Mouse (Mus musculus) hindbrain, embryonic 13.5 days (tissue): Measurements from ENCODE around the gene Sema3f. TPM values are rescaled to one million over a fixed set of nuclear protein-coding genes. Genes with fewer than 3 reads are reported as not detected.

Experiments used
- ATAC-seq: fragments of 200-750 bp; cut with Nextera tagmentation; 2 replicates; pipeline ENCODE4 v1.8.0; 2017; ENCODE audit warnings: moderate TSS enrichment; ENCODE audit not compliant: low FRiP score
- H3K27ac ChIP-seq: fragments of 300-500 bp; sonication (generic); 2 replicates; pipeline ENCODE4 v1.5.1; 2015; ENCODE audit warnings: inconsistent platforms, mild to moderate bottlenecking, moderate library complexity
- H3K27me3 ChIP-seq: fragments of 300-500 bp; sonication (generic); 2 replicates; pipeline ENCODE4 v1.6.1; 2015; ENCODE audit warnings: mild to moderate bottlenecking, inconsistent platforms
- H3K36me3 ChIP-seq: fragments of 300-500 bp; sonication (generic); 2 replicates; pipeline ENCODE4 v1.6.1; 2015; ENCODE audit warnings: mild to moderate bottlenecking, inconsistent platforms
- H3K4me1 ChIP-seq: fragments of 300-500 bp; sonication (generic); replicated peaks from 2 replicates; pipeline ENCODE4 v1.6.1; 2015; ENCODE audit warnings: inconsistent platforms
- H3K4me2 ChIP-seq: fragments of 300-500 bp; sonication (generic); 2 replicates; pipeline ENCODE4 v1.6.1; 2015; ENCODE audit warnings: inconsistent platforms, mild to moderate bottlenecking, moderate library complexity
- H3K4me3 ChIP-seq: fragments of 300-500 bp; sonication (generic); 2 replicates; pipeline ENCODE4 v1.5.1; 2015; ENCODE audit warnings: mild to moderate bottlenecking, inconsistent platforms
- H3K9ac ChIP-seq: fragments of 300-500 bp; sonication (generic); 2 replicates; pipeline ENCODE4 v1.6.1; 2015; ENCODE audit warnings: mild to moderate bottlenecking, inconsistent platforms
- H3K9me3 ChIP-seq: fragments of 300-500 bp; sonication (generic); 2 replicates; pipeline ENCODE4 v1.6.1; 2016; ENCODE audit warnings: inconsistent platforms
- WGBS: fragments of 180-500 bp; shearing (Covaris S2); methylation state at CpG from one replicate; pipeline ENCODE4 v1.1.7; 2015; 5-methylcytosine and 5-hydroxymethylcytosine counted together
- polyA plus RNA-seq: library from polyadenylated mRNA; unstranded; fragments of >200 nt; fragmentation: Nextera tagmentation; extraction: Ambion mirVana; gene quantifications from 2 replicates; pipeline ENCODE4 v1.2.1, GENCODE M21; 2015

The Sema3f gene
- polyA plus RNA-seq, 1 experiment from 2014 or later: 17.0 TPM

DNA sequence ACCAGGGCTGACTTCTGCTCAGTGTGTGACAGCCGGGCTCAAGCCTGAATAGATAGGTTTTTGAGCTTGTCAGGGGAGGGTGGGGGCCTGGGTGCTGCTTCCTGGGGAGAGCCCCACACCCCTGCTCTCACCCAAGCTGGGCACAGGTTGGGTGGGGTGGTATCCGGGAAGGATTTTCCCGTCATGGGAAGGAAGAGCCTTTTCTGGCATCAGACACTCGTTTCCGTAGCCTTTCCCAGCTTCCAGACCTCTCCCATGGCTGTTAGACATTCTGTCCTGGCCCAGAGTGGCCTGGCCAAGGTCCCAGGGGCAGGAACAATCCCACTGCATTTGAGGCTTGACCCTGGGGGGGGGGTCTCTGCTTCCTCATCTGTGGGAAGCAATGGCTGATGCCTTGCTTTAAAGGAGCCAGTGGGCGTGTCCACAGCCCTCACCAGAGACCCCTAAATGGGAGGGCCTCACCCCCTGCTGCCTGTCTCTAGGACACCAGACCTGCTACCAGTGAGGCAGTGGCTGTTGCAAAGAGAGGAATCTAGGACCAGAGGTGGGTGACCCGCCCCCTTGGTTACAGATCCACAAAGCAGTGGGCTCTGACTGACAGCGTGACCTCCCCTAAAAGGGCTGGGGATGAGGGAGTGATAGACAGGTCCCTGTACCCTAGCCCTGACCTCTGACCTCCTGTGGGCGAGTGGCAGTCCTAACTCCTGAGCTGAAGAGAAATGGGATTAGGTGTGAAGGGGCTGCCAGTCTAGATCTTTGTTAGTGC is 13.2 kb downstream of the Sema3f start:
- H3K27ac ChIP-seq: no peak overlapping the region; the same call in 1 of the 2 replicates
- ATAC-seq: no peak

GRCm38 (mm10) chr9:107696106-107696479 is 14.2 kb downstream of the Sema3f start:
- Histone ChIP-seq H3K27ac (no peak overlapping the region), H3K9me3 (no peaks in the 10 kb centered on the region), H3K4me2 (no peak overlapping the region), H3K4me1 (peaks cover 76% of the 10 kb centered on the region), H3K27me3 (0 out of 2 replicates have a peak, but pooled peaks cover 6% of the 10 kb centered on the region), H3K36me3 (peaks cover 20% of the 10 kb centered on the region), H3K9ac (peak overlapping the region; percentile 19; the same call in 1 of the 2 replicates), H3K4me3 (no peak overlapping the region)
- ATAC-seq: no peak
- 41% methylated on average over 6 of the region's 6 CpGs for WGBS

More for the DNA sequence above, 13.2 kb downstream of the Sema3f start:
- H3K36me3 ChIP-seq: peaks cover 11% of the 10 kb centered on the region
- H3K4me2 ChIP-seq: no peak overlapping the region
- peak overlapping the region; percentile 46; the same call in 1 of the 2 replicates for H3K9ac ChIP-seq
- WGBS: 23% methylated on average over 9 of the region's 9 CpGs
- H3K9me3 ChIP-seq: no peaks in the 10 kb centered on the region
- peaks cover 84% of the 10 kb centered on the region for H3K4me1 ChIP-seq
- 0 out of 2 replicates have a peak, but pooled peaks cover 2% of the 10 kb centered on the region for H3K27me3 ChIP-seq
- H3K4me3 ChIP-seq: no peak overlapping the region

DNA sequence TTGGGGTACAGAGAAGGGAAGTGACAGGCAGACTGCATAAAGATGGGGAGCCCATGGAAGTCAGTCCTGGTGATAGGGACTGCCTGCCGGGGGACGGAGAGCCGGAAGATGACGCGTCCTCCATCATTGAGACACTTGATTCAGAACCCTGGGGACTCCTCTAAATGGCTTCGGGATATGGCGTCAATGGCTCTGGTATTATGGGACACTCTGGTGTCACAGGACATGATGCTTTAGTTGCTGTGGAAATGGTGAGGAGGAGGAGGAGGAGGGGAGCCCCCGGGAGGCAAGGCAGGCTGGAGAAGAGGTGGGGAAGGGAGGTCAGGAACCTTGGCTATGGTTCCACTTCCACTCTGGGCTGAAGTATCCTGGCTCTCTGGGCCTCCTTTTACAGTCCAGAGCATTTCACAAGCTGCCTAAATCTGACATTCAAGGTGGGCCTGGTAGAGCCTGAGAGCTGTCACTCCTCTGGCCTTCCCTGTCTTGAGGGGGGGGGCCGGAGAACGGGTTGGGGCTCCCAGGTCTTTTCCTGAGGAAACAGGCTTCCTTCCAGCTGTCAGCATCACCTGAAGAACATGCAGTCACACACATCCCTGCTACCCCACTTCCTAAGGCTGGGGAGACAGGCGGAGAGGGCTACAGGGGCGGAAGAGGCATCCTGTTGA is 14.7 kb downstream of the Sema3f start:
- H3K27me3 ChIP-seq: 0 out of 2 replicates have a peak, but pooled peaks cover 6% of the 10 kb centered on the region
- 72% methylated on average over 12 of the region's 12 CpGs for WGBS
- H3K4me2 ChIP-seq: no peak overlapping the region
- H3K4me3 ChIP-seq: no peak overlapping the region
- peaks cover 26% of the 10 kb centered on the region for H3K36me3 ChIP-seq
- peaks cover 71% of the 10 kb centered on the region for H3K4me1 ChIP-seq
- H3K9me3 ChIP-seq: no peaks in the 10 kb centered on the region
- ATAC-seq: no peak
- no peak overlapping the region for H3K27ac ChIP-seq
- H3K9ac ChIP-seq: peak overlapping the region; percentile 19; the same call in 1 of the 2 replicates

- H3K36me3 ChIP-seq: peaks cover 34% of the 10 kb centered on the region
- 80% methylated on average over 7 of the region's 7 CpGs for WGBS
- no peaks in the 10 kb centered on the region for H3K9me3 ChIP-seq
- 0 out of 2 replicates have a peak, but pooled peaks cover 11% of the 10 kb centered on the region for H3K27me3 ChIP-seq
- H3K27ac ChIP-seq: no peak overlapping the region
- no peak overlapping the region for H3K4me3 ChIP-seq
- no peak overlapping the region for H3K4me2 ChIP-seq
- no peak for ATAC-seq
- H3K4me1 ChIP-seq: peaks cover 61% of the 10 kb centered on the region
- H3K9ac ChIP-seq: no peak overlapping the region
These were observed 15.6 kb downstream of the Sema3f start for GRCm38 (mm10) chr9:107694627-107695026.

DNA sequence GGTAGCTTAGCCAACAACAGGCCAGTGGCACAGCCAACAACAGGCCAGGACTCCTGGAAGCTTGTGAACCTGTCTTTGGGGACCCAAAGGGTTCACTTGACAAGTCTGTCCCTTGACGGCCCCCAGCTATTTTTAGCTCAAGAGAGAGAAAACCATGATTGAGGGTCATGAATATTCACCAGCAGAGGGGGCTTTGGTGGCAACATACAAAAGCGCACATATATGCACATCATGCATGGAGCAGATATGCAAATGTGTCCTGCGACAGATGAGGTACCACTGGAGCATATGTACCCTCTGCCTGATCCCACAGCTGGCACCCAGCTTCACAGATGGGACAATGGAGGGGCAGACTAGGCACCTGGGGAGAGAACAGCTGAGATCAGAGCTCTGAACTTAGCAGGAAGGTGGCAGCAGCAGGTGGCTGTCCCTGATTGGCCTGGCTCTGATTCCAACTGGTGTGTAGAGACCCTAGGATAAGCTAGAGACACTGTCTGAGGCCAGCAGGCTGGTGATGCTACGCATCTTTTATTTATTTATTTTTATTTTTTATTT is 16.8 kb downstream of the Sema3f start:
- Histone ChIP-seq H3K27ac (no peak overlapping the region; the same call in 1 of the 2 replicates), H3K36me3 (peaks cover 45% of the 10 kb centered on the region), H3K4me2 (no peak overlapping the region), H3K9me3 (no peaks in the 10 kb centered on the region), H3K9ac (no peak overlapping the region), H3K4me3 (no peak overlapping the region), H3K4me1 (peaks cover 50% of the 10 kb centered on the region), H3K27me3 (0 out of 2 replicates have a peak, but pooled peaks cover 11% of the 10 kb centered on the region)
- 58% methylated on average over 4 of the region's 4 CpGs for WGBS
- no peak for ATAC-seq

DNA sequence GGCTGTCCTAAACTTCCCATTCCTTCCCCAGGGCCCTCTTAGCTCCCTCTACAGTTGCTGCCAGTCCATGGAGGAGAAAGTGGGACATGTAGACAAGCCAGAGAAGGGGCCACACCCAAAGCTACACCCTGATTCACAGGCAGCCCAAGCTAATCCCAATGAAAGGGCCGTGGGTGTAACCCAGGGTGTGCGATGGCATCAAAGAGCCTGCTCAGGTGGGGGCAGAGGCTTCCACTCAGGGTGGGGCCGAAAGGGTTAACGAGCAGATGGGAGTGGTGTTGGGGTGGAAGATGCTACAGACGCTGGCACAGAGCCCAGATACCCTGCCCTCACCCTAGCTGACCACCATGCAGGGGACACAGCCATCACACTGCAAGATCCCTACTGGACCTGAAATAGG is 17.5 kb downstream of the Sema3f start:
- WGBS: 77% methylated on average over 5 of the region's 5 CpGs
- Histone ChIP-seq H3K4me3 (no peak overlapping the region), H3K9me3 (no peaks in the 10 kb centered on the region), H3K4me2 (no peak overlapping the region), H3K9ac (no peak overlapping the region), H3K36me3 (peaks cover 52% of the 10 kb centered on the region), H3K27me3 (0 out of 2 replicates have a peak, but pooled peaks cover 12% of the 10 kb centered on the region), H3K4me1 (peaks cover 43% of the 10 kb centered on the region), H3K27ac (no peak overlapping the region; the same call in 1 of the 2 replicates)
- ATAC-seq: no peak

GRCm38 (mm10) chr9:107690391-107690790 is 19.9 kb downstream of the Sema3f start:
- Histone ChIP-seq H3K4me2 (no peak overlapping the region), H3K9me3 (no peaks in the 10 kb centered on the region), H3K36me3 (peaks cover 68% of the 10 kb centered on the region), H3K4me3 (no peak overlapping the region), H3K27me3 (0 out of 2 replicates have a peak, but pooled peaks cover 20% of the 10 kb centered on the region), H3K27ac (no peak overlapping the region), H3K4me1 (peaks cover 22% of the 10 kb centered on the region), H3K9ac (no peak overlapping the region)
- ATAC-seq: no peak
- 81% methylated on average over 8 of the region's 8 CpGs for WGBS

DNA sequence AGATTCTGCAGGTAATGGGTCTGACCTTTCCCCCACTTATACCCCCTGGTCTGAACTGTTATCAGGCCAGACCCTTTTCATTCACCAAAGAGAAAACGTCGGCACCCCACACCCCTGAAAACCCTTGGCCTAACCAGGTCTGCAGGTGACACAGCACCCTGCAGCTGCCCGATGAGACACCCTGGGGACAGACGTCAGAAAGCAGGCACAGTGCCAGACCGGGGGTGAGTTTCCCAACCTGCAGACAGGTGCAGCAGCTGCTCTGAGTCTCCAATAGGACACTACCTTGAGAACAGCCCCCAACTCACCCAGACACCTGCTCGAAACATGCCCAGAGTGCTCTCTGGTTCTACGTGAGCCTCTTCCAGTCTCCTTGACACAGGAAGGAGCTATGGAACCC is 21.3 kb downstream of the Sema3f start:
- no peak for ATAC-seq
- Histone ChIP-seq H3K9me3 (no peaks in the 10 kb centered on the region), H3K36me3 (peaks cover 79% of the 10 kb centered on the region), H3K27ac (no peak overlapping the region), H3K4me3 (no peak overlapping the region), H3K4me1 (peaks cover 14% of the 10 kb centered on the region), H3K9ac (no peak overlapping the region), H3K4me2 (no peak overlapping the region), H3K27me3 (peaks cover 24% of the 10 kb centered on the region; the same call in 1 of the 2 replicates)
- WGBS: 83% methylated on average over 7 of the region's 7 CpGs

- no peak overlapping the region for H3K4me3 ChIP-seq
- no peak overlapping the region for H3K9ac ChIP-seq
- peaks cover 24% of the 10 kb centered on the region; the same call in 1 of the 2 replicates for H3K27me3 ChIP-seq
- ATAC-seq: no peak
- 82% methylated on average over 5 of the region's 5 CpGs for WGBS
- no peaks in the 10 kb centered on the region for H3K9me3 ChIP-seq
- peaks cover 85% of the 10 kb centered on the region for H3K36me3 ChIP-seq
- H3K27ac ChIP-seq: no peak overlapping the region
- peaks cover 10% of the 10 kb centered on the region for H3K4me1 ChIP-seq
- no peak overlapping the region for H3K4me2 ChIP-seq
These were observed 21.9 kb downstream of the Sema3f start for GRCm38 (mm10) chr9:107688415-107688814.

DNA sequence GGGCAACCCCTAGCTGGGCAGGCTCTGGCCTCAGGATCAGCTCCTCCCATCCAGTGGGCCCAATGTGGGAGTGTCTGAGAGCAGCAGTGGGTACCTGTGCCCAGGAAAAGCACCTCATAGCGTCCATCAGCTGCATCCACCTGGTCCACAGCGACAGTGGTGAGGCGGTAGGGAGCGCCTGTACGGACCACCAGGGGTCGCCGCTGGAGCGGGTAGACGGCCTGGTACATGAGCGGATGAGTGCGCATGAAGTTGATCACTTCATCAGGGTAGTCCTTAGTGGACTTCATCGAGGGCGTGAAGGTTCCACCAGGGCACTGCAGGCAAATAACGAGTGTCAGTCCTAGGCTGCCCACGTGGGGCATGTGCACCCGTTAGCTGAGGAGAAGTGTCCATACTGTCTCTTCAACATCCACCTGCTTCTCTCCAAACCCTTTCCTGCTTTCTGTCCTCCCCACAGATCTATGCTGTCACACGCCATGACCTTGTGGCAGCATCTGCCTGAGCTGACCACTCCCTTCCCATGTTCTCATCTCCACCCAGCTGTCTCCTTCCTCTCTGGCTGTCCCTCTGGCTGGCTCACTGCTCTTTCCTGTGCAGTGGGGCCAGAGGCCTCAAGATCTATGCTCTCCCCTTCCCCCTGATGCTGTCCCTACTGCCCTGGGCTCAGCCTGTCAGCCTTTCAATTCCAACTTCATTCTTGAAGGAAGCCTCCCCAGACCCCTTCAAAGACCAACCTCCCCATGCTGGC is 24.9 kb downstream of the Sema3f start:
- 36% methylated on average over 17 of the region's 17 CpGs for WGBS
- ATAC-seq: peak; percentile 77

GRCm38 (mm10) chr9:107682405-107682804 is 27.9 kb downstream of the Sema3f start:
- H3K27ac ChIP-seq: no peak overlapping the region
- H3K4me3 ChIP-seq: no peak overlapping the region
- H3K36me3 ChIP-seq: peaks cover 52% of the 10 kb centered on the region
- 85% methylated on average over 20 of the region's 20 CpGs for WGBS
- 0 out of 2 replicates have a peak, but pooled peaks cover 3% of the 10 kb centered on the region for H3K4me1 ChIP-seq
- H3K9ac ChIP-seq: no peak overlapping the region
- ATAC-seq: no peak
- H3K4me2 ChIP-seq: no peak overlapping the region
- H3K9me3 ChIP-seq: no peaks in the 10 kb centered on the region
- peaks cover 17% of the 10 kb centered on the region for H3K27me3 ChIP-seq

More for the DNA sequence above, 24.9 kb downstream of the Sema3f start:
- H3K4me3 ChIP-seq: no peak overlapping the region
- peaks cover 81% of the 10 kb centered on the region for H3K36me3 ChIP-seq
- no peak overlapping the region for H3K9ac ChIP-seq
- H3K27me3 ChIP-seq: peaks cover 18% of the 10 kb centered on the region; the same call in 1 of the 2 replicates
- no peak overlapping the region for H3K4me2 ChIP-seq
- H3K4me1 ChIP-seq: 0 out of 2 replicates have a peak, but pooled peaks cover 3% of the 10 kb centered on the region
- H3K9me3 ChIP-seq: no peaks in the 10 kb centered on the region
- no peak overlapping the region for H3K27ac ChIP-seq
